Mouse (Mus musculus) limb, embryonic 14.5 days (tissue): ENCODE measurements around the gene Cfap221. TPM values are rescaled to one million over a fixed set of nuclear protein-coding genes. Genes with fewer than 3 reads are reported as not detected.

Experiments used
- ATAC-seq: fragments of 200-750 bp; cut with Nextera tagmentation; 2 replicates; pipeline ENCODE4 v1.8.0; 2017; ENCODE audit warnings: low read depth, moderate number of reproducible peaks, moderate TSS enrichment; ENCODE audit not compliant: low FRiP score
- DNase-seq: peaks from one replicate; pipeline ENCODE4 v3.0.0-alpha.2; 2015; ENCODE audit warnings: low spot score
- H3K27ac ChIP-seq: fragments of 300-500 bp; sonication (generic); replicated peaks from 2 replicates; pipeline ENCODE4 v1.5.1; 2014; ENCODE audit warnings: low read depth, mild to moderate bottlenecking, low read length, moderate library complexity, mixed read lengths
- H3K27me3 ChIP-seq: fragments of 300-500 bp; sonication (generic); 2 replicates; pipeline ENCODE4 v1.6.1; 2014; ENCODE audit warnings: low read length, mixed read lengths; ENCODE audit not compliant: control insufficient read depth, insufficient read depth
- H3K36me3 ChIP-seq: fragments of 300-500 bp; sonication (generic); 2 replicates; pipeline ENCODE4 v1.6.1; 2014; ENCODE audit warnings: mild to moderate bottlenecking, low read length, moderate library complexity, mixed read lengths; ENCODE audit not compliant: control insufficient read depth, insufficient read depth
- H3K4me1 ChIP-seq: fragments of 300-500 bp; sonication (generic); 2 replicates; pipeline ENCODE4 v1.6.1; 2014; ENCODE audit warnings: antibody characterized with exemption, low read length, mixed read lengths; ENCODE audit not compliant: control insufficient read depth, insufficient read depth
- H3K4me2 ChIP-seq: fragments of 300-500 bp; sonication (generic); replicated peaks from 2 replicates; pipeline ENCODE4 v1.6.1; 2014; ENCODE audit warnings: low read depth, mild to moderate bottlenecking, low read length, moderate library complexity; ENCODE audit not compliant: severe bottlenecking
- H3K4me3 ChIP-seq: fragments of 300-500 bp; sonication (generic); replicated peaks from 2 replicates; pipeline ENCODE4 v1.5.1; 2014; ENCODE audit warnings: low read length
- H3K9ac ChIP-seq: fragments of 300-500 bp; sonication (generic); 2 replicates; pipeline ENCODE4 v1.6.1; 2014; ENCODE audit warnings: mild to moderate bottlenecking, low read depth, low read length, moderate library complexity; ENCODE audit not compliant: severe bottlenecking
- H3K9me3 ChIP-seq: fragments of 300-500 bp; sonication (generic); 2 replicates; pipeline ENCODE4 v1.6.1; 2016; ENCODE audit warnings: low read length; ENCODE audit not compliant: control insufficient read depth
- POLR2A ChIP-seq: fragments of 200-500 bp; IDR thresholded peaks from 2 replicates; pipeline ENCODE4 v1.8.0; 2012; ENCODE audit warnings: inconsistent platforms, mild to moderate bottlenecking, moderate library complexity, borderline replicate concordance; ENCODE audit not compliant: insufficient read depth, insufficient read length; ENCODE audit errors: extremely low read depth
- WGBS: fragments of 180-500 bp; shearing (Covaris S2); extraction: QIAGEN DNeasy Blood & Tissue Kit; methylation state at CpG from one replicate; pipeline ENCODE4 v1.1.7; 2014; 5-methylcytosine and 5-hydroxymethylcytosine counted together
- polyA plus RNA-seq, 2 experiments: library from polyadenylated mRNA; depleted of rRNA in 1 of 2; stranded (reverse) in 1 of 2; unstranded in 1 of 2; fragments of >200 nt; fragmentation: Nextera tagmentation in 1 of 2; extraction: Ambion mirVana in 1 of 2; gene quantifications; 2 replicates each; pipeline versions ENCODE4 v1.2.1 to v1.2.3; 2012 to 2014

Cfap221 gene
- polyA plus RNA-seq, 2 experiments, result 0.06 TPM; not detected in 1

- Histone ChIP-seq H3K27ac (no peak overlapping the region), H3K4me2 (no peak overlapping the region), H3K9ac (no peak overlapping the region), H3K36me3 (no peaks in the 10 kb centered on the region), H3K9me3 (no peaks in the 10 kb centered on the region), H3K4me1 (no peaks in the 10 kb centered on the region), H3K4me3 (no peak overlapping the region), H3K27me3 (no peaks in the 10 kb centered on the region)
- DNase-seq (no peak), ATAC-seq (no peak)
- WGBS, result 87% methylated on average over 9 of the region's 9 CpGs
- no peak for TF ChIP-seq POLR2A
Measured at GRCm38 (mm10) chr1:119953456-119953855, 43.6 kb downstream of the Cfap221 start.

- no peaks in the 10 kb centered on the region for H3K4me1 ChIP-seq
- H3K9me3 ChIP-seq, result no peaks in the 10 kb centered on the region
- 90% methylated on average over 8 of the region's 8 CpGs for WGBS
- no peak overlapping the region for H3K4me2 ChIP-seq
- no peak for DNase-seq
- no peaks in the 10 kb centered on the region for H3K27me3 ChIP-seq
- no peak for ATAC-seq
- no peak overlapping the region for H3K4me3 ChIP-seq
- H3K36me3 ChIP-seq, result no peaks in the 10 kb centered on the region
- H3K27ac ChIP-seq, result no peak overlapping the region
- no peak overlapping the region for H3K9ac ChIP-seq
- no peak for TF ChIP-seq POLR2A
Measured at GRCm38 (mm10) chr1:119950086-119950485, 46.9 kb downstream of the Cfap221 start.

DNA sequence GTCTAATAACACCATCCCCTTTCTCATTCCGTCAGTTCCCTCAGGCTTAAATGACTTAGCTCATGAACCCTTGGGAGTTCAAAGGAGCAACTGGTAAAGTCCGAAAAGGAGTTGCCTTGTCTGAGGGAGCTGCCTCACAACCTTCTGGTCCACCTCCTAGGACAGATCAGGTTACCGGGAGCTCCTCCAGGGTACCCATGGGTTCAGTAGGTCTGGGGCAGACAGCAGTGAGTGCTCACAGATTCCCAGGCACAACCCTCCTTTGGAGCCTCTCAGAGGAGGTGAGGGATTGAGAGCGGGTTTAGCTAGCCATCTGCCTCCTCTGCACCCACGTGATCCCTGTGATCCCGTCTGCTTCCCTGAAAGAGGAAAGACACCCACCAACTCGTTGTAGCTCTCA is 60.2 kb downstream of the Cfap221 start:
- DNase-seq (no peak), ATAC-seq (no peak)
- Histone ChIP-seq H3K4me1 (0 out of 2 replicates have a peak, but pooled peaks cover 3% of the 10 kb centered on the region), H3K4me2 (no peak overlapping the region), H3K4me3 (no peak overlapping the region), H3K27ac (no peak overlapping the region), H3K27me3 (no peaks in the 10 kb centered on the region), H3K36me3 (no peaks in the 10 kb centered on the region), H3K9ac (no peak overlapping the region), H3K9me3 (no peaks in the 10 kb centered on the region)
- TF ChIP-seq POLR2A, result no peak
- WGBS, result 12% methylated on average over 7 of the region's 7 CpGs

GRCm38 (mm10) chr1:119931421-119932150 is 65.4 kb downstream of the Cfap221 start:
- DNase-seq (no peak), ATAC-seq (no peak)
- Histone ChIP-seq H3K4me3 (no peak overlapping the region), H3K36me3 (no peaks in the 10 kb centered on the region), H3K27ac (no peak overlapping the region), H3K9ac (no peak overlapping the region), H3K4me2 (no peak overlapping the region), H3K4me1 (0 out of 2 replicates have a peak, but pooled peaks cover 3% of the 10 kb centered on the region), H3K9me3 (no peaks in the 10 kb centered on the region), H3K27me3 (no peaks in the 10 kb centered on the region)
- WGBS, result 66% methylated on average over 4 of the region's 4 CpGs
- no peak for TF ChIP-seq POLR2A

- ATAC-seq (no peak), DNase-seq (peak; percentile 44)
- Histone ChIP-seq H3K4me3 (no peak overlapping the region), H3K27ac (no peak overlapping the region), H3K27me3 (no peaks in the 10 kb centered on the region), H3K36me3 (no peaks in the 10 kb centered on the region), H3K9ac (no peak overlapping the region), H3K4me1 (no peaks in the 10 kb centered on the region), H3K4me2 (no peak overlapping the region), H3K9me3 (no peaks in the 10 kb centered on the region)
- 66% methylated on average over 1 of the region's 1 CpGs for WGBS
- no peak for TF ChIP-seq POLR2A
Measured at GRCm38 (mm10) chr1:119929715-119930114, 67.3 kb downstream of the Cfap221 start.
